Mouse (Mus musculus) E14TG2a.4 (cell line): ENCODE results near the gene Hist3h2a.

Experiments used
- CTCF ChIP-seq: conservative IDR thresholded peaks from 2 replicates; pipeline ENCODE4 v1.5.1; 2014; ENCODE audit warnings: low read length
- NANOG ChIP-seq: IDR thresholded peaks from 2 replicates; pipeline ENCODE4 v1.6.1; 2014; ENCODE audit warnings: borderline replicate concordance, low read length, mixed read lengths
- POU5F1 ChIP-seq: IDR thresholded peaks from 2 replicates; pipeline ENCODE4 v1.6.1; 2014; ENCODE audit warnings: low read length, borderline replicate concordance

DNA sequence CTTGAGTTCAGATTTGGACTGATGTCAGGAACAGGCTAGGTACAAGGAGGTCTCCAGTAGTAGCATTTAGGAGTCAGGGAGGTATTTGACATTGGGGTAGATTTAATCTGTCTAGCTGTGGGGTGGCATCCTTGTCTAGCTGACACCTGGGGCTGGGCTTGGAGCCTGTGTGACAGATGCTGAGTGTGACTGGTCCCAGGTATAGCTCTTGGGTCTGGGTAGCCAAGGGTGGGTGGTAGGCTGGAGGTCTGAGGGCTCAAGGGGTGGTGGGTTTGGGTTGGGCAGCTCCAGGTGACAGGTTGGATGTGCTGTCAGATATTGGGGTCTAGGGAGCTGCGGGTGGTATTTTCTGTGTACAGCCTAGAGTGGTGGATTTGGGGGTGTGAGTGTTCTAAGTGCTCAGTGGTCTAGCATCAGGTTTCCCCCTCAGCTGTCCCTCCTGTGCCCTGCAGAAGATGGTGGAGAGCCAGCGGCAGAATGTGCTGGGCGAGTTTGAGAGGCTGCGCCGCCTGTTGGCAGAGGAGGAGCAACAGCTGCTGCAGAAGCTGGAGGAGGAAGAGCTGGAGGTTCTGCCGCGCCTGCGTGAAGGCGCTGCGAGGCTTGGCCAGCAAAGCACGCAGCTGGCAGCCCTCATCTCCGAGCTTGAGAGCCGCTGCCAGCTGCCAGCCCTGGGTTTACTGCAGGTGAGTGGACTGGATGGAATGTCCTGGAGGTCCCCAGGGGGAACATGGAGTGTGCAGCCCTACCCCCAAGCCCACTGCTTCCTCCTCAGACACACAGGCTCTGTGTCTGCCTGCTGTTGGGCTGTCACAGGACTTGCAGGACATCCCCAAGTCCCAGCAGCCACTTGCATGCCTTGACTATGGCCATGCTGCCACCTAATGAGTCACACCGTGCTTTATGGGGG lies 27.3 kb downstream of the Hist3h2a start:
- TF ChIP-seq CTCF = peak; percentile 61
- TF ChIP-seq POU5F1 = no peak
- no peak for TF ChIP-seq NANOG
